Mouse (Mus musculus) CH12.LX (cell line): Measurements from ENCODE around the gene Car3.
A peak's percentile ranks its signal among the peaks of the same experiment; 100 is the strongest.

Experiments
- CTCF ChIP-seq, 2 experiments: IDR thresholded peaks in 1 of 2; conservative IDR thresholded peaks in 1 of 2; 2 replicates each; pipeline ENCODE4 v1.5.1; 2011 to 2012; ENCODE audit warnings: low read depth in 2 of 2, low read length in 2 of 2, improper control_type of control experiment in 1 of 2, inconsistent platforms in 1 of 2, mild to moderate bottlenecking in 1 of 2, moderate library complexity in 1 of 2
- ETS1 ChIP-seq: conservative IDR thresholded peaks from 2 replicates; pipeline ENCODE4 v1.6.1; 2012; ENCODE audit warnings: low read depth, mild to moderate bottlenecking, inconsistent platforms, low read length, improper control_type of control experiment, moderate library complexity
- HCFC1 ChIP-seq: IDR thresholded peaks from 2 replicates; pipeline ENCODE4 v1.6.1; 2012; ENCODE audit warnings: low read depth, mild to moderate bottlenecking, inconsistent platforms, low read length, improper control_type of control experiment
- MYC ChIP-seq: IDR thresholded peaks from 2 replicates; pipeline ENCODE4 v1.6.1; 2011; ENCODE audit warnings: low read depth, mild to moderate bottlenecking, improper control_type of control experiment, low read length
- POLR2A ChIP-seq: IDR thresholded peaks from 2 replicates; pipeline ENCODE4 v1.6.1; 2011; ENCODE audit warnings: low read depth, mild to moderate bottlenecking, improper control_type of control experiment, low read length
- SIN3A ChIP-seq: IDR thresholded peaks from 2 replicates; pipeline ENCODE4 v1.6.1; 2012; ENCODE audit warnings: low read length, improper control_type of control experiment, inconsistent platforms
- ZNF384 ChIP-seq: IDR thresholded peaks from 2 replicates; pipeline ENCODE4 v1.6.1; 2012; ENCODE audit warnings: low read depth, low read length, improper control_type of control experiment, inconsistent platforms

GRCm38 (mm10) chr3:14869779-14870178 is 6.5 kb downstream of the Car3 start:
- TF ChIP-seq SIN3A: peak; percentile 48; the same call in 1 of the 2 replicates
- no peak for TF ChIP-seq POLR2A
- TF ChIP-seq ZNF384: no peak
- TF ChIP-seq CTCF (conservative IDR thresholded peaks at IDR 0.05 in 1 of 2, IDR thresholded peaks at IDR 0.05 in 1 of 2; ENCODE audit: low read depth in 2 of 2, low read length in 2 of 2): peak; percentile 69 to 87
- peak; percentile 90 for TF ChIP-seq MYC
- TF ChIP-seq HCFC1: no peak
- peak; percentile 59 for TF ChIP-seq ETS1
